In genomic region chr8:84840248-84840999, GRCm38 (mm10) we compare ENCODE assay signal across 8 mouse cellular contexts. TPM values are rescaled to one million over a fixed set of nuclear protein-coding genes. Genes with fewer than 3 reads are reported as not detected.
DNase-seq lines count a peak whose midpoint lies in the region; ATAC-seq and TF ChIP-seq lines count a peak whose summit lies in the region.

Gene Rad23a (minus strand): TSS chr8:84840665.

- H3K9ac ChIP-seq in hindbrain, postnatal 0 days (replicated peaks; ENCODE audit: low read length): peak within 1 kb of the TSS; percentile 85

- peaks cover 60% of the 10 kb centered on the region for H3K36me3 ChIP-seq in hindbrain, postnatal 0 days (ENCODE audit: insufficient read depth, low read length)

- peak; percentile 98 for DNase-seq in ZHBTc4 (ENCODE audit: low read depth, low spot score)
- peak; percentile 95 for DNase-seq in gastrocnemius, adult 2 months
- DNase-seq in hindbrain, postnatal 0 days (ENCODE audit: low spot score): peak; percentile 98
- DNase-seq in left cerebral cortex, adult 2 months (ENCODE audit: extremely low spot score in 1 of 2, low spot score in 2 of 2): peak; percentile 91 to 92
- peak; percentile 93 for DNase-seq in right cerebral cortex, adult 2 months (ENCODE audit: low spot score in 2 of 2)
- DNase-seq in urinary bladder, postnatal 14 days (ENCODE audit: low spot score): peak; percentile 91

- peaks cover 12% of the 10 kb centered on the region for H3K4me1 ChIP-seq in hindbrain, postnatal 0 days (ENCODE audit: insufficient read depth, low read length)

- under 1% methylated on average over 47 of the region's 55 CpGs for WGBS in hindbrain, postnatal 0 days

- H3K27ac ChIP-seq in gastrocnemius, adult 2 months: peak within 1 kb of the TSS; percentile 94
- peak within 1 kb of the TSS; percentile 94 for H3K27ac ChIP-seq in hindbrain, postnatal 0 days
- H3K27ac ChIP-seq in left cerebral cortex, adult 2 months: peak within 1 kb of the TSS; percentile 89

- H3K4me2 ChIP-seq in hindbrain, postnatal 0 days (ENCODE audit: low read depth, low read length): peak within 1 kb of the TSS; percentile 84

- peak within 1 kb of the TSS; percentile 93 for H3K4me3 ChIP-seq in gastrocnemius, adult 2 months
- H3K4me3 ChIP-seq in hindbrain, postnatal 0 days (ENCODE audit: low read length): peak within 1 kb of the TSS; percentile 81
- peak within 1 kb of the TSS; percentile 99 for H3K4me3 ChIP-seq in left cerebral cortex, adult 2 months

- intact Hi-C loops in gastrocnemius, adult 2 months (cut with DNase I): no loop called here
- intact Hi-C loops in left cerebral cortex, adult 2 months (cut with DNase I): no loop called here

- H3K27me3 ChIP-seq in hindbrain, postnatal 0 days (ENCODE audit: insufficient read depth, low read length): no peaks in the 10 kb centered on the region

- TF ChIP-seq CTCF in gastrocnemius, adult 2 months (IDR thresholded peaks at IDR 0.05): no peak
- no peak for TF ChIP-seq CTCF in hindbrain, postnatal 0 days (IDR thresholded peaks at IDR 0.05; ENCODE audit: low read depth)
- no peak; the same call in 1 of the 2 replicates for TF ChIP-seq CTCF in left cerebral cortex, adult 2 months (IDR thresholded peaks at IDR 0.05)

- H3K9me3 ChIP-seq in hindbrain, postnatal 0 days (ENCODE audit: low read length): no peaks in the 10 kb centered on the region

- ATAC-seq in common myeloid progenitor, adult 5-6 weeks (replicated peaks; ENCODE audit: low read depth, poor library complexity, severe bottlenecking): peak; percentile 91
- peak; percentile 97 for ATAC-seq in hindbrain, postnatal 0 days
- peak; percentile 98 for ATAC-seq in megakaryocyte, adult 5-6 weeks (ENCODE audit: poor library complexity, severe bottlenecking)

RNA-seq across cellular contexts. Expression of gene Rad23a, which starts in this region (rescaled TPM):
- 30.0 and 45.4 TPM in 2 replicates for total RNA-seq in common myeloid progenitor, adult 5-6 weeks (2017)
- 100 to 1,000 TPM; 159 to 172 TPM for total RNA-seq in gastrocnemius, adult 2 months (2021)
- total RNA-seq in hindbrain, postnatal 0 days (2014; rRNA removed): 62.5 and 68.1 TPM in 2 replicates
- 90.6 and 98.0 TPM in 2 replicates for polyA plus RNA-seq in hindbrain, postnatal 0 days (2015; fragmentation: Nextera tagmentation; extraction: Ambion mirVana)
- 10 to 100 TPM; 77.7 to 77.8 TPM for total RNA-seq in left cerebral cortex, adult 2 months (2021)
- total RNA-seq in megakaryocyte, adult 5-6 weeks (2015): 35.6 and 36.9 TPM in 2 replicates
- 27.6 and 29.5 TPM in 2 replicates for total RNA-seq in megakaryocyte, adult 5-6 weeks (2017)

Comparison
In these comparisons a context has a peak if more than half of its experiments do, and no peak if none do; other contexts are left out.
1. Peak in every context shown above with its lines: DNase-seq, ATAC-seq, H3K4me3 ChIP-seq and H3K27ac ChIP-seq.